Mouse (Mus musculus) liver, embryonic 18 days (tissue): ENCODE results near the gene Cep126. TPM values are rescaled to one million over a fixed set of nuclear protein-coding genes. Genes with fewer than 3 reads are reported as not detected.

Experiments used
- polyA plus RNA-seq: library from polyadenylated mRNA; depleted of rRNA; stranded (reverse); fragments of >200 nt; gene quantifications from 2 replicates; pipeline ENCODE4 v1.2.3, GENCODE M21; 2012; rRNA removed

Gene Cep126
- 0.28 and 0.29 TPM in 2 replicates for polyA plus RNA-seq

GRCm38 (mm10) chr9:8134117-8134574 lies at the start of gene Cep126:
Gene Cep126 (minus strand): TSS chr9:8134294.

DNA sequence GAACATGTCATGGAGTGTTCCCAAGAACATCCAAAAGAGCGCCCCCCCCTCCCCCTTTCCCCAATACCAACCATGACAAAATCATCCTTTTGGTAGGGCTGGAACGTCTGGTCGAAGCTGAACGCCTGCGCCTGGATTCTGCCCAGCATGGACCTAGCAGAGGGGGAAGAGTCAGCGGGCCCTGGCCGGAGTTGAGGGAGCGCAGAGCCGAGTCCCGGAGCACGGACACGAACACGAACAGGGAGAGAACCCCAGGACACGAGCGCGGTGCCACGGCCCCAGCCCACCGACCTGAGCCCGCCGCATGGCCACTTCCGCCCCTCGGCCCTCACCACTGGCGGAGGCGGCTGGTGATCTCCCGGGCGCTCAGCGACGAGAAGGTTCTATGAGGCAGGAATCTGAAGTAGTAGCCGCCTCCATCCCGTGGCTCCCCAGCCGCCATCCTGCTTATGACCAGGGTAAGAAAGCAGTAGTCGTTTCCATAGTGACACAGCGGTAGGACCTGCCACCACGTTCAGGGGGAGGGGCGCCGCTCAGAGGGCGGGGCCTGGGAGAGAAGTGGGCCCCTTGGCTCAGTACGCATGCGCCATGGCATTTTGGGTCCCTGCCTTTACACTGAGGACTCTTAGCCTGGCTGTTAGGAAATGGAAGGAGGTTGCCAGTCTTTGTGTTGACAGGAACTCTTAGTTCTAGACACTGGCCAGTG lies 91.6 kb downstream of the Cep126 start, which contains the start of gene Cfap300:
Gene Cfap300 (minus strand): TSS at position 486 of the 706 bp plus-strand sequence.

Other genes starting within 250 kb of the Cep126 start
- 6.7 and 6.9 TPM in 2 replicates for gene Yap1, start 129.7 kb downstream of the Cep126 start, polyA plus RNA-seq
- gene Cfap300, start 91.5 kb downstream of the Cep126 start, polyA plus RNA-seq = 0.50 and 0.60 TPM in 2 replicates